Mouse (Mus musculus): ENCODE results near the gene Txndc5.

DNA sequence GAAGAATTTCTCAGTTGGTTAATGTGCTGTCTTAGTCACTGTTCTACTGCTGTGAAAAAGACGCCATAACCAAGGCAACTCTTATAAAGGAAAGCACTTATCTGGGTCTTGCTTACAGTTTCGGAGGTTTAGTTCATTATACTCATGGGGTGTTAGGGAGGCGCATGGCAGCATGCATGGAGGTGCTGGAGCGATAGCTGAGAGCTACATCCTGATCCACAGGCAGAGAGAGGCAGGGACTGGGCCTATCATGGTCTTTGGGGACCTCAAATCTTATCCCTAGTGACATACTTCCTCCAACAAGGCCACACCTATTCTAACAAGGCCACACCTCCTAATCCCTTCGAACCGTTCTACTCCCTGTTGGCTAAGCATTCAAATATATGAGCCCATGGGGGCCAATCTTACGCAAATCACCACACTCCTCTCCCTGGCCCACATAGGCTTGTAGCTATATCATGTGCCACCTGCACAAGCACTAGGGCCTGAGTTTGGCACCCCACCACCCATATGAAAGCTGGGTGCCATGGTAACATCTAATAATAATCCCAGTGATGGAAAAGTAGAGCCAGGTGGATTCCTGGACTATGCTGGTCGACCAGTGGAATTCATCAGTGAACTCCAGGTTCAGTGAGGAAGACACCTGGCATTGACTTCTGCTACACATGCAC is 15.0 kb upstream of the Txndc5 start:
- TF ChIP-seq POLR2A (IDR thresholded peaks at IDR 0.05; ENCODE audit: borderline replicate concordance, extremely low read depth, insufficient read depth, insufficient read length, poor library complexity, severe bottlenecking) = no peak
- TF ChIP-seq CTCF (IDR thresholded peaks at IDR 0.05; ENCODE audit: borderline replicate concordance, extremely low read depth, insufficient read depth, insufficient read length) = no peak

Measured in brain, embryonic 14.5 days (tissue).